Mouse (Mus musculus) thymus, postnatal 36 days (tissue): Measurements from ENCODE around the gene Scd2.
A peak's percentile ranks its signal among the peaks of the same experiment; 100 is the strongest.
"Not testable (repeated sequence)": the region's sequence is repeated elsewhere in the genome, so short reads cannot be mapped to it uniquely, and the experiment has no call there.

Source experiments
- DNase-seq, 2 experiments: peaks; one replicate each; pipeline ENCODE4 v3.0.0; 2022; ENCODE audit warnings: mixed read lengths in 2 of 2

The Scd2 gene

GRCm38 (mm10) chr19:44297862-44298261 lies 4.4 kb downstream of the Scd2 start:
- DNase-seq, result no peak

- DNase-seq, result no peak
These were observed 5.6 kb downstream of the Scd2 start for GRCm38 (mm10) chr19:44299078-44299477.

DNA sequence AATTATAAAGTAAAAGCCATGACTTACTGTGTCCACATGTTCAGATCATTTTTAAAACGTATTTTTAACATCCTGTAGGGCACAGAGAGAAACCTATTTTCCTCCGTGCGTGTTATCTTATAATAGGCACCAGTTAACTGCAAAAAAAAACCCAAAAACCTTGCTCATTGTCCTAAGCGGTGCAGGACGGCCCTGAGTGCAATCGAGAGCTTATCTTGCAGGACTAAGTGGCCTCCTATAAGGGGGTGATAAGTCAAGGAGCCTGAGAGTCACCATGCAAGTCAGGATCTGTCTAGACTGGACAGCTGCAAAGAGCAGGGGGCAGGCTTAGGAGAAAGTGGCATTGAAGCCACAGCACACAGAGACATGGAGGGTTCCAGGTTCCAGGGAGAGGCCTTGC lies 6.4 kb downstream of the Scd2 start:
- no peak for DNase-seq

GRCm38 (mm10) chr19:44300520-44300919 lies 7.0 kb downstream of the Scd2 start:
- no peak for DNase-seq

DNA sequence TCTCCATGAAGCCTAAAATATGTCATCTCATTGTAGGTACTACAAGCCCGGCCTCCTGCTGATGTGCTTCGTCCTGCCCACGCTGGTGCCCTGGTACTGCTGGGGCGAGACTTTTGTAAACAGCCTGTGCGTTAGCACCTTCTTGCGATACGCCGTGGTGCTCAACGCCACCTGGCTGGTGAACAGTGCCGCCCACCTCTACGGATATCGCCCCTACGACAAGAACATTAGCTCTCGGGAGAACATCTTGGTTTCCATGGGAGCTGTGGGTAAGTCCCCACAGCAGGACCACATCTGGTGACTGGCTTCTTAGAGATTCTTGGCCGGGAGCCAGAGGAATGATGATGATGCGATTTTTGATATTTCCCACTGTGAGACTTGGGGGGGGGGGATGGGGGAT lies 7.7 kb downstream of the Scd2 start:
- DNase-seq, result no peak

- no peak for DNase-seq
These were observed 8.3 kb downstream of the Scd2 start for GRCm38 (mm10) chr19:44301671-44302305.

GRCm38 (mm10) chr19:44302901-44303300 lies 9.4 kb downstream of the Scd2 start:
- no peak for DNase-seq

DNA sequence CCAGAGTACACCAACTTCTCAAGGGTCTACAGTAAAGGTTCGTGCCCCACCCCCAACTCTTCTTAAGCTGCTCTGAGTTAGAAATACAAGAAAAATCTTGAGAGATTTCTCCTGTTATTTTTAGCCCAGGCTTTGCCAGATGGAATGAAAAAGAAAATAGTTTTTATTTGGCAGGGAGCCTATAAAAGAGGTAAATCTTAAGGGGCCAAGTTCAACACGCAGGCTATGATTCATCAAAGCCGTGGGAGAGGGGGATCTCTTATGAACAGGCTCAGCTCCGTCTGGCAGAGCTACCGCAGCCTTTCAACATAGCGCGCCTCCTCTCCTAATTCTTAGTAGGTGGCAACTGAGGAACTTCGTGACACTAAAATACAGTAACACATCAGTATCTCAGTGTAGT lies 10.0 kb downstream of the Scd2 start:
- no peak for DNase-seq

DNA sequence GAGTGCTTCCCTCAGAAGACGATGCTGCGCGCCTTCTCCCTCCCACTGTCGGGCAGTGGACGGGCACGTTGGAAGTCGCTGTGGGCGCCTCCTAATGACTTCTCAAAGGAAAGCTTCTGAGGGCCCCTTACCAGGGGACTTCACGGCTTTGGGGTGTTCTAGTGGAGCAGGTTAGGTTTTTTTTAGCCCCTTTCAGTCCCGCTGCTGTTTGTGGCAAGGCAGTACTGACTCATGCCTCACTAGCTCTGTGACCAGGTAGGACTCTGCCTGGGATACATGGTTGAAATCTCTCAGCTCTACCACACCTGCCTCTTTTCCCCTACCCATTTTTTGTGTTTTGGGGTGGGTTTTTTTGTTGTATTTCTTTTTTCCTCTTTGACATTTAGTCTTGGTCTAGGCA lies 10.9 kb downstream of the Scd2 start:
- no peak for DNase-seq

DNA sequence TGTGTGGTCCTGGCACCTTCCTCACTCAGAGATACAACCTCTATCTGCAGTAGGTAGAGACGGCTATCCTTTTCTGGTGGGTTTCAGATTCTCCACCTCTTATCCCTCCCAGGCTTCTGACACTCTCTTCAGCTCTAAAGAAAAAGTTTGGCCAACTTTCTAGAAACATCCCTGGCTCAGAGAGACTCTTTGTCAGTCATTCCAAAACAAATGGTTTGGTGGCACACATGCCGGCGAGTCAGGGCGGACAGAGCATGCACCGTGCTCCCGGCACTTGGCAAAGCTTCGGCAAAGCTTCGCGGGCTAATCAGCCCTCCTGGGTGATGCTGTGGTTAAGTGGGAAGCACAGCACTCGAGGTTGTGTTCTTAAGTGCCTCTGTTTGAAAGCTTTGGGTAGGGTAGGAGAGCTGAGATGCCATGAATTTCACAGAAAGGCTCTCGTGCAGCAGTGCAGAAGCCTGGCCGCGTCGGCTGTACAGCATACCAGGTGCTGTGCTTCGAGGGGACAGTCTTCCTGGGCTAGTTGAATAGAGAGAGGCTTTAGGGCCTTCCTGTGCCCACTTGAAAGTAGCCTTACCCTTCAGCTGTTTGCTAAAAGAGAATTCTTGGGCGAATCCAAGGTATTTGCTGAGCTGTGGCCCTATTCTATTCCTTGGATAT lies 11.5 kb downstream of the Scd2 start:
- DNase-seq, result no peak

DNA sequence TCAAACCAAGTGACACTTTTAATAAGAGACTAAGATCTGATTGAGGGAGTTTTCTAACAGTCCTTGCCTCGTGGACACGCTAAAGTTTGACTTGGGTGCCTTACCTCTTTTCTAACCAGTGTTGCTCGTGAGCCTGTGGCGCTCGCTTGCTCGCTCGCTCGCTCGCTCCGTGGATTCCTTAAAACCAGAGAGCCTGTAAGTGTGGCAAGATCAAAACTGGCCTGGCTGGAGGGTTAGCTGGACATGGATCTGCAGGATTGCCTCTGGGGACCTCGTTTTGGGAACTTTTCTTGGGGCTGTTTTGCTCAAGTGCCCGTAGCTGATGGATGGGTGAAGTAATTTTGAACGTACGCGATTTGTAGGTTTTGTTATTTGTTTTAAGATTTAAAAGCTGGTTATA lies 12.2 kb downstream of the Scd2 start:
- DNase-seq, result no peak

- DNase-seq, result no peak
These were observed 12.7 kb downstream of the Scd2 start for GRCm38 (mm10) chr19:44306171-44306570.

GRCm38 (mm10) chr19:44307101-44307914 lies 13.8 kb downstream of the Scd2 start:
- no peak for DNase-seq

DNA sequence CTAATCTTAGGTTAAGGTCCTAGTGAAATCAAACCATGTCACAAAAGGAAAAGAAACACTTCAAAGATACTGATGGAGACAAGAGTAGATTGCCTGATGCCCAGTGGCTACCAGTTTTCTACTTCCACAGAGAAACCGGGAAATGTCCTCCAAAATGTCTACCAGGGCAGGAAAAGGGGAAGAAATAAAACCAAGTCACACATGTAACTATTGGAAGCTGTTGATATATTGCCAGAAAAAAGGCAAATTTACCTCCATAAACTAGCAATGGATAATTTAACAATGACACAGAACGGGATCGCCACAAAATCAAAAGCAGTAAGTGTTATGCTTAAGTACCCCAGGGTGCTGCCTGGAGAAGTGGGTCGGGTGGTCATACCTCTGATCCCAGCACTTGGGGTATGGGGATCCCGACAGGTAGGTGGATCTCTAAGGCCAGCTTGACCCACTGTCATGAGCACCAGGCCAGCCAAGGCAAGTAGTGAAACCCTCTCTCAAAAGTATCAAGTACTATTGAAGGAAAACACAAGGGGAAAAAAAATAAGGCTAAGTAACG lies 14.5 kb downstream of the Scd2 start:
- DNase-seq, result no peak

DNA sequence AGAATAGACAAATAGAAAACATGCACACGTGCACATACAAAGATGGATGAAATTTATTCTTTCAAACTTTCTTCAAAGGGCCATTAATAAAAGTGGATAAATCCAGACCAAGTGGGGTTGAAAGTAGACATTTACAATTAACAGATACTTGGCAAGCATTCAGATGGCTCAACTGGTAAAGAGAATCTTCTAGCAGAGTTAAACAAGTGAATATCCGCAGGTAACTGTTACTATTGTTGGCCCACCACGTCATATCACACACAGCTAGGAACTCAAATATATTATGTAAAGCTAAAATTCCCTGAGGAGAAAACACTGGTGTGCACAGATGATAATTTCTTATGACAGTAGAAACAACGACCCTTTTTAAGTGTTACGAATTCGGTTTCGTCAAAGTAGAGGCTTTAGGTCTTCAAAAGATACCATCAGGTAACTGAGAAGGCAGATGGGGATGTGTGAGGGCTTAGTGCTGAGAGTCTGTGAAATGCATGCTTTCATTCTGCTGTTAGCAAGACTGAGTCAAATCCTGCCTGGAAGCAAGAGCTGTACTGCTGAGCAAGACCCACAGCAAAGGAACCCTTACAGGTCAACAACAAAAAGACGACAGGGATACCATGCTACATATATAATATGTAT lies 15.3 kb downstream of the Scd2 start:
- DNase-seq, result no peak

GRCm38 (mm10) chr19:44309351-44310154 lies 16.1 kb downstream of the Scd2 start:
- DNase-seq, result no peak

DNA sequence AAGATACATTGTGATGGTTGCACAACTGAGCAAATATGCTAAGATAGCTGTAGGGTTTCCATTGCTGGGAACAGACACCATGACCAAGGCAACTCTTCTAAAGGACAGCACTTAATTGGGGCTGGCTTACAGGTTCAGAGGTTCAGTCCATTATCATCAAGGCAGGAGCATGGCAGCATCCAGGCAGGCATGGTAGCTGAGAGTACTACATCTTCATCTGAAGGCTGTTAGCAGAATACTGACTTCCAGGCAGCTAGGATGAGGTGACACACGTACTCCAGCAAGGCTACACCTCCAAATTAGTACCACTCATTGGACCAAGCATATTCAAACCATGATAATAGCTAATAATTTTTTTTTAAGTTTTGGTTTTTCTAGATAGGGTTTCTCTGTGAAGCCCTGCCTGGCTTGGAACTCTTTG lies 16.7 kb downstream of the Scd2 start:
- DNase-seq, result not testable (repeated sequence)

- no peak for DNase-seq
These were observed 17.3 kb downstream of the Scd2 start for GRCm38 (mm10) chr19:44310814-44311213.

DNA sequence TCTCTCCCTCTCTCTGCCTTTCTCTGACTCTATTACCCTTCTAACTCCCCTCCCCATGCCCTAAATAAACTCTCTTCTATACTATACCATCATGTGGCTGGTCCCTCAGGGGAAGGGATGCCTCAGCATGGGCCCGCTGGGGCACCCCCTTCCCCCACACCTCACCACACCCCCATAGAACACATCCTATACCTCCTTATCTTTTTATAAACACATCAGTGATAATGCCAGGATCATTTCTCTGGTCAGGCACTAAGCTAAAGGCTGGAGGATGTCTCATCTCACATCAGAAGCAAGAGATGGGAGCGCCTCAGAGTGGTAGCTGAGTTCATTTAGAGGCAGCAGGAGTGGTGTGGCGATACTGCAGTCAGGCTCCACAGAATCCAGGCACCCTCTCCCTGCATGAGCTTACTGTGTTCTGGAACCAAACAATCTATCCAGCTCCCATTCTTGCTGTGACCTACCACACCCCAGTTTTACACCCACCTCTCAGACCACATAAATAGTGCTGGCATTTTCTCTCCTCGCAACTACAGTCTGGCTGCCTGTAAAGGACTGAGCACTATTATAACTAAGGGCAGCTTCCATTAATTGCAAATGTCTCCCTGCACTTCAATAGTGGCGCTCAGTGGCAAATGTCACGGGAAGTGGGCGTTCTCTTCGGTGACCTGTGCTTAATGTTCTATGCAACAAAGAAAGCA lies 18.0 kb downstream of the Scd2 start:
- DNase-seq, result no peak

- no peak for DNase-seq
These were observed 18.5 kb downstream of the Scd2 start for GRCm38 (mm10) chr19:44312007-44312360.

DNA sequence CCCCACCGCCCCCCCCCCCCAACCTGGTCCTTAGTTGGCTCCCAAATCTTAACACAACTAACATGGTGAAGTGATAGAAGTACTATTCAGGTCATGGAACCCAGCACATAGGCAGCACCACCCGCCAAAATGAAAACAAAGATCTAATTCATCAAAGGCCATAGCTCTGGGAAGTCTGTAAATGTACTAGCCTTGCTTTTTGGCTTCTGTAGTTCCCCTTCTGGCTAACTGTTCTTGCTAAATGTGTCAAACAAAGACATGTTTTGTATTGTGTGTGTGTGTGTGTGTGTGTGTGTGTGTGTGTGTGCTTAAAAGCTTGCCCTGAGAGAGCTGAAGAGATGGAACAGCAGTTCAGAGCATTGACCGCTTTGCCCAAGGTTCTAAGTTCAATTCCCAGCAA lies 19.6 kb downstream of the Scd2 start:
- DNase-seq, result no peak

DNA sequence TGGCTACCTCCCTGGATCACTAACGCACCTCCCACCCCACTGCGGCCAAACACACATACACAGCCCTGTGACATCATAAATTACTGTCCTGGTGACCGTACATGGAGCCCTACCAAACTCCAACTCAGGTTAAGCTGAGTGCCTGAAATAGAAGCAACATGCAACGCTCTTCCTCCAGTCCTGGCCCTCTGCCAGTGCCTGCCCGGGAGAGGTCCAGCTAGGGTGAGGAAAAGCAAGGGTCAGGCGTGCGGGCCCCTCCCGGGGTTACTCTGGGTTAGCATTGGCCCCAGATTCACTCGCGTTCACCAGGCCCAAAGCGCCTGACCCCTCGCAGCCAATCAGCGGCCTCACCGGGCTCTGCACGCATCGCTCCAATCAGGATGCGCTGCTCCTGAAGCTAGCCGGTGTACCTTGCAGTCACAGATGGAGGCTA lies 20.9 kb downstream of the Scd2 start:
- peak; percentile 57 to 68 for DNase-seq
